Mouse (Mus musculus): ENCODE measurements around the gene Nphs1. TPM values are rescaled to one million over a fixed set of nuclear protein-coding genes. Genes with fewer than 3 reads are reported as not detected.
A peak's percentile ranks its signal among the peaks of the same experiment; 100 is the strongest.

The Nphs1 gene
- polyA plus RNA-seq, 1 experiment from 2014 or later = 5.2 TPM

- 74% methylated on average over 4 of the region's 4 CpGs for WGBS
These were observed 49.9 kb downstream of the Nphs1 start for GRCm38 (mm10) chr7:30508061-30508460.

GRCm38 (mm10) chr7:30515003-30515760, 57.1 kb downstream of the Nphs1 start:
- H3K36me3 ChIP-seq = no peaks in the 10 kb centered on the region
- H3K4me2 ChIP-seq (replicated peaks) = no peak overlapping the region
- H3K9ac ChIP-seq = no peak overlapping the region
- no peak for ATAC-seq (ENCODE audit: low FRiP score)
- no peaks in the 10 kb centered on the region for H3K27me3 ChIP-seq
- H3K9me3 ChIP-seq (replicated peaks) = no peaks in the 10 kb centered on the region
- H3K4me1 ChIP-seq = peaks cover 3% of the 10 kb centered on the region; the same call in 1 of the 2 replicates
- no peak overlapping the region for H3K27ac ChIP-seq
- 59% methylated on average over 24 of the region's 24 CpGs for WGBS
- H3K4me3 ChIP-seq = no peak overlapping the region

More at GRCm38 (mm10) chr7:30508061-30508460, 49.9 kb downstream of the Nphs1 start:
- H3K27ac ChIP-seq = no peak overlapping the region
- no peaks in the 10 kb centered on the region for H3K36me3 ChIP-seq
- no peaks in the 10 kb centered on the region for H3K9me3 ChIP-seq (replicated peaks)
- no peaks in the 10 kb centered on the region for H3K27me3 ChIP-seq
- no peaks in the 10 kb centered on the region for H3K4me1 ChIP-seq
- ATAC-seq (ENCODE audit: low FRiP score) = no peak
- no peak overlapping the region for H3K4me3 ChIP-seq
- H3K9ac ChIP-seq = no peak overlapping the region
- no peak overlapping the region for H3K4me2 ChIP-seq (replicated peaks)

- H3K4me3 ChIP-seq = no peak overlapping the region
- peaks cover 15% of the 10 kb centered on the region for H3K36me3 ChIP-seq
- H3K9me3 ChIP-seq (replicated peaks) = no peaks in the 10 kb centered on the region
- H3K27me3 ChIP-seq = no peaks in the 10 kb centered on the region
- ATAC-seq (ENCODE audit: low FRiP score) = no peak
- H3K4me1 ChIP-seq = peaks cover 10% of the 10 kb centered on the region
- H3K4me2 ChIP-seq (replicated peaks) = no peak overlapping the region
- no peak overlapping the region for H3K27ac ChIP-seq
- no peak overlapping the region for H3K9ac ChIP-seq
- 41% methylated on average over 8 of the region's 8 CpGs for WGBS
These were observed 60.2 kb downstream of the Nphs1 start for GRCm38 (mm10) chr7:30518325-30518724.

- H3K27me3 ChIP-seq = no peaks in the 10 kb centered on the region; the same call in 1 of the 2 replicates
- H3K4me2 ChIP-seq (replicated peaks) = no peak overlapping the region
- H3K9ac ChIP-seq = no peak overlapping the region
- H3K9me3 ChIP-seq (replicated peaks) = no peaks in the 10 kb centered on the region
- WGBS = 59% methylated on average over 4 of the region's 4 CpGs
- H3K27ac ChIP-seq = 0 out of 2 replicates have a peak overlapping the region, but pooled peaks have one; percentile 52
- H3K4me1 ChIP-seq = peaks cover 12% of the 10 kb centered on the region
- peaks cover 35% of the 10 kb centered on the region for H3K36me3 ChIP-seq
- H3K4me3 ChIP-seq = no peak overlapping the region
- peak; percentile 6; the same call in 1 of the 2 replicates for ATAC-seq (ENCODE audit: low FRiP score)
These were observed 62.3 kb downstream of the Nphs1 start for GRCm38 (mm10) chr7:30520396-30520795.

- 0 out of 2 replicates have a peak, but pooled peaks have one; percentile 15 for ATAC-seq (ENCODE audit: low FRiP score)
- no peaks in the 10 kb centered on the region; the same call in 1 of the 2 replicates for H3K27me3 ChIP-seq
- H3K36me3 ChIP-seq = peaks cover 39% of the 10 kb centered on the region
- H3K4me2 ChIP-seq (replicated peaks) = no peak overlapping the region
- no peak overlapping the region for H3K9ac ChIP-seq
- WGBS = 68% methylated on average over 5 of the region's 5 CpGs
- peaks cover 12% of the 10 kb centered on the region for H3K4me1 ChIP-seq
- H3K27ac ChIP-seq = peak overlapping the region; percentile 52; the same call in 1 of the 2 replicates
- no peaks in the 10 kb centered on the region for H3K9me3 ChIP-seq (replicated peaks)
- H3K4me3 ChIP-seq = no peak overlapping the region
These were observed 62.7 kb downstream of the Nphs1 start for GRCm38 (mm10) chr7:30520856-30521255.

GRCm38 (mm10) chr7:30522871-30523270, 64.8 kb downstream of the Nphs1 start:
- Histone ChIP-seq H3K4me1 (peaks cover 27% of the 10 kb centered on the region), H3K36me3 (peaks cover 60% of the 10 kb centered on the region), H3K27ac (no peak overlapping the region), H3K4me2 (replicated peaks) (no peak overlapping the region), H3K27me3 (no peaks in the 10 kb centered on the region; the same call in 1 of the 2 replicates), H3K4me3 (no peak overlapping the region), H3K9me3 (replicated peaks) (no peaks in the 10 kb centered on the region), H3K9ac (no peak overlapping the region)
- WGBS = 77% methylated on average over 10 of the region's 10 CpGs
- no peak for ATAC-seq (ENCODE audit: low FRiP score)

- Histone ChIP-seq H3K4me3 (no peak overlapping the region), H3K4me1 (peaks cover 27% of the 10 kb centered on the region), H3K9me3 (replicated peaks) (no peaks in the 10 kb centered on the region), H3K36me3 (peaks cover 76% of the 10 kb centered on the region), H3K27me3 (no peaks in the 10 kb centered on the region; the same call in 1 of the 2 replicates), H3K9ac (no peak overlapping the region), H3K4me2 (replicated peaks) (no peak overlapping the region), H3K27ac (no peak overlapping the region)
- no peak for ATAC-seq (ENCODE audit: low FRiP score)
- WGBS = 72% methylated on average over 6 of the region's 6 CpGs
These were observed 66.4 kb downstream of the Nphs1 start for GRCm38 (mm10) chr7:30524487-30524886.

- Histone ChIP-seq H3K9ac (0 out of 2 replicates have a peak overlapping the region, but pooled peaks have one; percentile 33), H3K27me3 (no peaks in the 10 kb centered on the region; the same call in 1 of the 2 replicates), H3K4me1 (peaks cover 24% of the 10 kb centered on the region), H3K9me3 (replicated peaks) (no peaks in the 10 kb centered on the region), H3K4me3 (no peak overlapping the region), H3K36me3 (peaks cover 90% of the 10 kb centered on the region), H3K4me2 (replicated peaks) (no peak overlapping the region), H3K27ac (peak overlapping the region; percentile 36; the same call in 1 of the 2 replicates)
- WGBS = 30% methylated on average over 10 of the region's 10 CpGs
- no peak for ATAC-seq (ENCODE audit: low FRiP score)
These were observed 67.8 kb downstream of the Nphs1 start for GRCm38 (mm10) chr7:30525954-30526353.

GRCm38 (mm10) chr7:30526399-30526798, 68.3 kb downstream of the Nphs1 start:
- H3K27ac ChIP-seq = peak overlapping the region; percentile 36; the same call in 1 of the 2 replicates
- WGBS = 24% methylated on average over 17 of the region's 17 CpGs
- H3K36me3 ChIP-seq = peaks cover 95% of the 10 kb centered on the region
- H3K9ac ChIP-seq = peak overlapping the region; percentile 33; the same call in 1 of the 2 replicates
- H3K4me3 ChIP-seq = no peak overlapping the region
- peaks cover 24% of the 10 kb centered on the region for H3K4me1 ChIP-seq
- no peaks in the 10 kb centered on the region for H3K9me3 ChIP-seq (replicated peaks)
- no peak overlapping the region for H3K4me2 ChIP-seq (replicated peaks)
- no peaks in the 10 kb centered on the region; the same call in 1 of the 2 replicates for H3K27me3 ChIP-seq
- ATAC-seq (ENCODE audit: low FRiP score) = no peak

- Histone ChIP-seq H3K9ac (peak overlapping the region; percentile 33; the same call in 1 of the 2 replicates), H3K36me3 (peaks cover 99% of the 10 kb centered on the region), H3K27ac (no peak overlapping the region), H3K9me3 (replicated peaks) (no peaks in the 10 kb centered on the region), H3K4me1 (peaks cover 29% of the 10 kb centered on the region), H3K4me3 (no peak overlapping the region), H3K4me2 (replicated peaks) (no peak overlapping the region), H3K27me3 (no peaks in the 10 kb centered on the region; the same call in 1 of the 2 replicates)
- WGBS = 85% methylated on average over 14 of the region's 14 CpGs
- ATAC-seq (ENCODE audit: low FRiP score) = no peak
These were observed 68.9 kb downstream of the Nphs1 start for GRCm38 (mm10) chr7:30526981-30527380.

GRCm38 (mm10) chr7:30531291-30531815, 73.2 kb downstream of the Nphs1 start:
- no peaks in the 10 kb centered on the region for H3K9me3 ChIP-seq (replicated peaks)
- no peak for ATAC-seq (ENCODE audit: low FRiP score)
- no peak overlapping the region; the same call in 1 of the 2 replicates for H3K27ac ChIP-seq
- H3K4me1 ChIP-seq = peaks cover 43% of the 10 kb centered on the region
- H3K36me3 ChIP-seq = peaks cover 64% of the 10 kb centered on the region
- H3K9ac ChIP-seq = peak overlapping the region; percentile 46
- H3K4me3 ChIP-seq = peak overlapping the region; percentile 14
- H3K27me3 ChIP-seq = no peaks in the 10 kb centered on the region
- H3K4me2 ChIP-seq (replicated peaks) = peak overlapping the region; percentile 13
- 84% methylated on average over 9 of the region's 9 CpGs for WGBS

GRCm38 (mm10) chr7:30532931-30533330, 74.8 kb downstream of the Nphs1 start:
- H3K9me3 ChIP-seq (replicated peaks) = no peaks in the 10 kb centered on the region
- WGBS = 6% methylated on average over 8 of the region's 8 CpGs
- H3K4me1 ChIP-seq = peaks cover 34% of the 10 kb centered on the region
- H3K36me3 ChIP-seq = peaks cover 48% of the 10 kb centered on the region
- peak overlapping the region; percentile 77 for H3K4me3 ChIP-seq
- H3K27ac ChIP-seq = peak overlapping the region; percentile 93; the same call in 1 of the 2 replicates
- H3K4me2 ChIP-seq (replicated peaks) = peak overlapping the region; percentile 83
- ATAC-seq (ENCODE audit: low FRiP score) = peak; percentile 21
- peak overlapping the region; percentile 96 for H3K9ac ChIP-seq
- no peaks in the 10 kb centered on the region for H3K27me3 ChIP-seq

Measured in hindbrain, embryonic 12.5 days (tissue).